Mouse (Mus musculus): Measurements from ENCODE around the gene Cemip. TPM values are rescaled to one million over a fixed set of nuclear protein-coding genes. Genes with fewer than 3 reads are reported as not detected.

The Cemip gene
- polyA plus RNA-seq, 1 experiment from 2014 or later, result 0.49 TPM

DNA sequence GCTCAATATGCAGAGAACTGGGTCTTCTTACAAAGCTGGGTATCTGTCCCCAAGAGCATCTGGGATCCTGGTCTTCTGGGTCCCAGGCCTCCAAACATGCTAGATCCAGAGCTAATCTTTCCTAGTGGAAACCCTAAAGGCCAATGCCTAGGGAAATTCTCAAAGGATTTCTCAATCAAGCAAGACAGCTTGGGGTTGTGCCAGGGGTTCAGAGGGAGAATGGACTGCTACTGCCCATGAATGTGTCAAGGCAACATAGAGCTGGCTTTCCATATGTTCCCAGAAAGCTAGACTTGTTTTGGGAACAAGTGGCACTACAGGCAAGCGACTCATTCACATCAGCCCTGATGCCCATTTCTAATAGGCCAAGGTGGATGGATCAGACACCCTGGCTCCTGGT is 107.9 kb downstream of the Cemip start:
- Histone ChIP-seq H3K9me3 (no peaks in the 10 kb centered on the region), H3K9ac (no peak overlapping the region), H3K36me3 (no peaks in the 10 kb centered on the region), H3K27me3 (no peaks in the 10 kb centered on the region), H3K4me3 (no peak overlapping the region), H3K27ac (no peak overlapping the region), H3K4me2 (no peak overlapping the region), H3K4me1 (replicated peaks) (no peaks in the 10 kb centered on the region)
- ATAC-seq (ENCODE audit: low FRiP score), result no peak
- 82% methylated on average over 1 of the region's 1 CpGs for WGBS

- H3K4me1 ChIP-seq (replicated peaks), result no peaks in the 10 kb centered on the region
- H3K27me3 ChIP-seq, result no peaks in the 10 kb centered on the region
- WGBS, result 83% methylated on average over 6 of the region's 6 CpGs
- H3K4me2 ChIP-seq, result no peak overlapping the region
- no peaks in the 10 kb centered on the region for H3K36me3 ChIP-seq
- no peak overlapping the region for H3K4me3 ChIP-seq
- no peaks in the 10 kb centered on the region for H3K9me3 ChIP-seq
- no peak for ATAC-seq (ENCODE audit: low FRiP score)
- no peak overlapping the region for H3K27ac ChIP-seq
- H3K9ac ChIP-seq, result no peak overlapping the region
Measured at GRCm38 (mm10) chr7:83976413-83976958, 109.8 kb downstream of the Cemip start.

DNA sequence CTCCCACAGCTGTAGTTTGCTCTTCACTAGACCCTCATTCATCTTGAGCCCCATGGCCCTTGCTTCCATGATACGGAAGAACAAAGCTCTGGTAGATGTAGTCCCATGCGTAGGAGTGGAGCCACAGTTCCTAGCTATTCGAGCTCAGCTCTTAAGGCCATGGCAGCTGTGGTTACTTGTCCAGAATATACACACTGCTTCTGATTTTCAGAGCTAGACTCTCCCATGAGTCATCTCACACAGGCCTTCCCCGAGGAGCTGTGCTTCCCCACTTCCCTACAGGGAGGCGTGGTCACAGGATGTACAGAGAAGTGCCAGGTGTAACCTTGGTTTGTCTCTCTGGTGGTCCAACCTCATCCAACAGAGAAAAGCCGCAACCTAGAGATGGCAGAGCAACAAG is 111.0 kb downstream of the Cemip start:
- Histone ChIP-seq H3K27ac (no peak overlapping the region), H3K4me1 (replicated peaks) (no peaks in the 10 kb centered on the region), H3K9me3 (no peaks in the 10 kb centered on the region), H3K27me3 (no peaks in the 10 kb centered on the region), H3K36me3 (no peaks in the 10 kb centered on the region), H3K9ac (no peak overlapping the region), H3K4me2 (no peak overlapping the region), H3K4me3 (no peak overlapping the region)
- WGBS, result 89% methylated on average over 6 of the region's 6 CpGs
- no peak for ATAC-seq (ENCODE audit: low FRiP score)

GRCm38 (mm10) chr7:83972485-83972884 is 113.8 kb downstream of the Cemip start:
- Histone ChIP-seq H3K27me3 (no peaks in the 10 kb centered on the region), H3K4me3 (no peak overlapping the region), H3K4me2 (no peak overlapping the region), H3K27ac (no peak overlapping the region), H3K4me1 (replicated peaks) (no peaks in the 10 kb centered on the region), H3K9me3 (no peaks in the 10 kb centered on the region), H3K9ac (no peak overlapping the region), H3K36me3 (no peaks in the 10 kb centered on the region)
- WGBS, result 62% methylated on average over 7 of the region's 7 CpGs
- ATAC-seq (ENCODE audit: low FRiP score), result no peak

DNA sequence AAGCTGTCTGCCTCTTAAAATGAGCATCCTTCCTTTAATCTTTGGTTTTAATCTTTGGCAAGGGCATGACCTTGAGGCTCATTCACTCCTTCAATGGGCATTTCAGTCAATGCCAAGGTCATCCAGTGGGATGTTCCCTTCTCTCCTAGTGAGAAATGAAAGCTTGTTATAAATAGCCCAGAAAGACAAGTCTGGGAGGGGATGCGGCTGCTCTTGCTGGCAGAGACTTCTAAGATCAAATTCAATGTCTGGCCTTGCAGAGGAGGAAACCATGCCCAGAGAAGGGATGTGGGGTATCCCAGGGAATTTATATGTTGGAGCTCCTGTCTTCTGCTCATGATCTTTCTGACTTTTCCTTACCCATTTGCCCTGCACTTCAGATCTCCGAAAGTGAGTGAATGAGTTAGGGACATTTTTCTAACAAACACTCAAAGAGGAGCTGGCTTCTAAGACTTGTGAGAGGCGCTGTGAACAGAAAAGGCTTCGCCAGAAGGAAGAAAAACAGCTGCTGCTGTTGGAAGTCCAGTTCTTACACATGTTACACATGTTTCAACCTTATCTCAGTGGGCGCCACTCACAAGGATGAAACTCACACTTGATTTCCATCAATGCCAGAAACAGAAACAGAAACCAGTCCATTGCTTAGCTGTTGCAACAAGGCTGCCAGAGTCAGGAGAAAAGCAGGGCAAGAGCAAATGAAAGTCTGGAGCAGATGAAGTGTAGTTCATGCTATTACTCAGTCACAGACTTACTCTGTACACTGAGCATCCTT is 120.1 kb downstream of the Cemip start:
- Histone ChIP-seq H3K9me3 (no peaks in the 10 kb centered on the region), H3K9ac (no peak overlapping the region), H3K36me3 (no peaks in the 10 kb centered on the region), H3K27me3 (no peaks in the 10 kb centered on the region), H3K27ac (no peak overlapping the region), H3K4me1 (replicated peaks) (no peaks in the 10 kb centered on the region), H3K4me2 (no peak overlapping the region), H3K4me3 (no peak overlapping the region)
- WGBS, result 87% methylated on average over 5 of the region's 5 CpGs
- ATAC-seq (ENCODE audit: low FRiP score), result no peak

DNA sequence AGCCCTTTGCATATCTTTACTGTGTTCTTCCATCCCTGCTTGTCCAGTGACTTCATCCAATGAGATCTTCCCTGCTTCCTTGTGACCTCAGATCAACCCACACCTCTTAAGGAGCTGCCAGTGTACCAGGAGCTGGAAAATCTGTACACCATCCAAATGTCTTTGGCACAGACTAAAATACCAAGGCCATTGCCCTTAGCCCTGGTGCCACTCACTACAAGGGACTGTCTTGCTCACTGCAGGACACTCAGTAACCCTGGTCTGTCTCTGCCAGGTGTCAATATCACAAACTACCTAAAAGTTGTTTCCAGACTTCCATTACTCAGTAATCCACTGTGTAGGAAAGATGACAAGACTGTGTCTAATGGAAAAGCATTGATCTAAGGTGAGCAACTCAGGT is 121.1 kb downstream of the Cemip start:
- H3K9ac ChIP-seq, result no peak overlapping the region
- no peak overlapping the region for H3K4me2 ChIP-seq
- H3K4me3 ChIP-seq, result no peak overlapping the region
- H3K9me3 ChIP-seq, result no peaks in the 10 kb centered on the region
- no peaks in the 10 kb centered on the region for H3K27me3 ChIP-seq
- H3K36me3 ChIP-seq, result no peaks in the 10 kb centered on the region
- no peak overlapping the region for H3K27ac ChIP-seq
- no peaks in the 10 kb centered on the region for H3K4me1 ChIP-seq (replicated peaks)
- ATAC-seq (ENCODE audit: low FRiP score), result no peak

- Histone ChIP-seq H3K9ac (no peak overlapping the region), H3K4me3 (no peak overlapping the region), H3K36me3 (no peaks in the 10 kb centered on the region), H3K4me1 (replicated peaks) (no peaks in the 10 kb centered on the region), H3K4me2 (no peak overlapping the region), H3K27ac (no peak overlapping the region), H3K27me3 (no peaks in the 10 kb centered on the region), H3K9me3 (no peaks in the 10 kb centered on the region)
- no peak for ATAC-seq (ENCODE audit: low FRiP score)
- WGBS, result 93% methylated on average over 9 of the region's 9 CpGs
Measured at GRCm38 (mm10) chr7:83952511-83952910, 133.8 kb downstream of the Cemip start.

GRCm38 (mm10) chr7:83951327-83951726 is 135.0 kb downstream of the Cemip start:
- Histone ChIP-seq H3K9me3 (no peaks in the 10 kb centered on the region), H3K36me3 (no peaks in the 10 kb centered on the region), H3K27ac (no peak overlapping the region), H3K4me2 (no peak overlapping the region), H3K27me3 (no peaks in the 10 kb centered on the region), H3K9ac (no peak overlapping the region), H3K4me3 (no peak overlapping the region), H3K4me1 (replicated peaks) (no peaks in the 10 kb centered on the region)
- 93% methylated on average over 14 of the region's 14 CpGs for WGBS
- no peak for ATAC-seq (ENCODE audit: low FRiP score)

DNA sequence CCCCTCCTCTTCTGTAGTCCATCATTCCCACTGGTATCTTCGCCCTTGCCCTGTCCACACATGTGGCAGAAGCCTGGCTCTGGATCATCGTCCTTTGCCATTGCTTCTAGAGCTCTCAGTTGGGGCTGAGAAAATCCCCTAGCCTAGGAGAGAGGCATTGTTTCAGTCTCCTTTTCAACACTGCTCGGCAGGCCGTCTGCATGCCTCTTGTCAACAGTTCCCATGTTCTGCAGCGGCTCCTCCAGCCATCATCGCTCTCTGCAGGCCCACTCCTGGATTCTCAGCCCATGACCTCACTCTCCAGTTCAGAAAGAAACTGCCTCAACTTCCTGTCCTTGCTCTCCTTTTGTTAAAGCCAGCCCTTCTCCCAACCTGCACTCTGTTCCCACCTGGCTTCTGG is 136.6 kb downstream of the Cemip start:
- Histone ChIP-seq H3K4me2 (no peak overlapping the region), H3K9me3 (no peaks in the 10 kb centered on the region), H3K27ac (no peak overlapping the region), H3K4me1 (replicated peaks) (no peaks in the 10 kb centered on the region), H3K9ac (no peak overlapping the region), H3K36me3 (no peaks in the 10 kb centered on the region), H3K27me3 (no peaks in the 10 kb centered on the region), H3K4me3 (no peak overlapping the region)
- 67% methylated on average over 6 of the region's 6 CpGs for WGBS
- ATAC-seq (ENCODE audit: low FRiP score), result no peak

- no peaks in the 10 kb centered on the region for H3K4me1 ChIP-seq (replicated peaks)
- H3K4me3 ChIP-seq, result no peak overlapping the region
- ATAC-seq (ENCODE audit: low FRiP score), result no peak
- 72% methylated on average over 7 of the region's 7 CpGs for WGBS
- no peaks in the 10 kb centered on the region for H3K27me3 ChIP-seq
- no peak overlapping the region for H3K27ac ChIP-seq
- no peaks in the 10 kb centered on the region for H3K9me3 ChIP-seq
- no peak overlapping the region for H3K9ac ChIP-seq
- no peak overlapping the region for H3K4me2 ChIP-seq
- H3K36me3 ChIP-seq, result no peaks in the 10 kb centered on the region
Measured at GRCm38 (mm10) chr7:83948743-83949142, 137.6 kb downstream of the Cemip start.

DNA sequence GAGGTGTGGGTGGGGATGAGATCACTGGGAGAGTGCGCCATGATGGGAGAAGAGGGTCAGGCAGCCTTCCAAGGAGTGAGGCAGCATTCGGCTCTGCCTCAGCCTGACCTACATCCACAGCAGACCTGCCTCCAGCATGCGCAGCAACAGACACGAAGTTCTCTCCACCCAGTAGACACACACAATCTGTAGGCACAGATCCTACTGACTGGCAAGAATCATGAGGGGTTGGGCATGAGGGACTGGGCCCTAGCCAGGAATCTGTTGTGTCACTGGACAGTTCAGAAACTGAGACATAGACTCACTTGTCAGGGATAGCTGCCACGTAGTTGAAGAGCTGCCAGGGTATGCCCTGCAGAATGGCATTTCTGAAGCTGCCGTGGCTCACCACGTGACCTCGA is 144.6 kb downstream of the Cemip start:
- Histone ChIP-seq H3K9me3 (no peaks in the 10 kb centered on the region), H3K36me3 (no peaks in the 10 kb centered on the region), H3K9ac (no peak overlapping the region), H3K27ac (no peak overlapping the region), H3K4me2 (no peak overlapping the region), H3K4me1 (replicated peaks) (no peaks in the 10 kb centered on the region), H3K27me3 (no peaks in the 10 kb centered on the region), H3K4me3 (no peak overlapping the region)
- ATAC-seq (ENCODE audit: low FRiP score), result no peak
- WGBS, result 90% methylated on average over 8 of the region's 8 CpGs

GRCm38 (mm10) chr7:83940136-83940535 is 146.2 kb downstream of the Cemip start:
- H3K27ac ChIP-seq, result no peak overlapping the region
- no peaks in the 10 kb centered on the region for H3K27me3 ChIP-seq
- H3K4me3 ChIP-seq, result no peak overlapping the region
- no peak overlapping the region for H3K4me2 ChIP-seq
- no peaks in the 10 kb centered on the region for H3K36me3 ChIP-seq
- ATAC-seq (ENCODE audit: low FRiP score), result no peak
- no peaks in the 10 kb centered on the region for H3K4me1 ChIP-seq (replicated peaks)
- no peak overlapping the region for H3K9ac ChIP-seq
- 81% methylated on average over 2 of the region's 2 CpGs for WGBS
- no peaks in the 10 kb centered on the region for H3K9me3 ChIP-seq

GRCm38 (mm10) chr7:83939017-83939721 is 147.1 kb downstream of the Cemip start:
- Histone ChIP-seq H3K36me3 (no peaks in the 10 kb centered on the region), H3K27ac (no peak overlapping the region), H3K27me3 (no peaks in the 10 kb centered on the region), H3K4me1 (replicated peaks) (no peaks in the 10 kb centered on the region), H3K4me3 (no peak overlapping the region), H3K9me3 (no peaks in the 10 kb centered on the region), H3K9ac (no peak overlapping the region), H3K4me2 (no peak overlapping the region)
- ATAC-seq (ENCODE audit: low FRiP score), result no peak
- 73% methylated on average over 3 of the region's 3 CpGs for WGBS
